Mouse (Mus musculus) forebrain, embryonic 15.5 days (tissue): ENCODE measurements around the gene Whamm. TPM values are rescaled to one million over a fixed set of nuclear protein-coding genes. Genes with fewer than 3 reads are reported as not detected.

Source experiments
- ATAC-seq: fragments of 200-750 bp; cut with Nextera tagmentation; replicated peaks from 2 replicates; pipeline ENCODE4 v1.8.0; 2017; ENCODE audit warnings: mild to moderate bottlenecking, moderate TSS enrichment, moderate library complexity
- H3K27ac ChIP-seq: fragments of 300-500 bp; sonication (generic); replicated peaks from 2 replicates; pipeline ENCODE4 v1.5.1; 2015; ENCODE audit warnings: mild to moderate bottlenecking, inconsistent platforms
- H3K27me3 ChIP-seq: fragments of 300-500 bp; sonication (generic); 2 replicates; pipeline ENCODE4 v1.6.1; 2015; ENCODE audit warnings: inconsistent platforms
- H3K36me3 ChIP-seq: fragments of 300-500 bp; sonication (generic); 2 replicates; pipeline ENCODE4 v1.6.1; 2015; ENCODE audit warnings: mild to moderate bottlenecking, inconsistent platforms
- H3K4me1 ChIP-seq: fragments of 300-500 bp; sonication (generic); 2 replicates; pipeline ENCODE4 v1.6.1; 2015; ENCODE audit warnings: inconsistent platforms
- H3K4me2 ChIP-seq: fragments of 300-500 bp; sonication (generic); replicated peaks from 2 replicates; pipeline ENCODE4 v1.6.1; 2015; ENCODE audit warnings: mild to moderate bottlenecking, inconsistent platforms
- H3K4me3 ChIP-seq: fragments of 300-500 bp; sonication (generic); 2 replicates; pipeline ENCODE4 v1.5.1; 2015; ENCODE audit warnings: mild to moderate bottlenecking, inconsistent platforms
- H3K9ac ChIP-seq: fragments of 300-500 bp; sonication (generic); replicated peaks from 2 replicates; pipeline ENCODE4 v1.6.1; 2015; ENCODE audit warnings: mild to moderate bottlenecking, inconsistent platforms
- H3K9me3 ChIP-seq: fragments of 300-500 bp; sonication (generic); 2 replicates; pipeline ENCODE4 v1.6.1; 2016; ENCODE audit warnings: inconsistent platforms
- WGBS: fragments of 180-500 bp; shearing (Covaris S2); methylation state at CpG from one replicate; pipeline ENCODE4 v1.1.7; 2015; ENCODE audit warnings: mixed read lengths; 5-methylcytosine and 5-hydroxymethylcytosine counted together
- polyA plus RNA-seq: library from polyadenylated mRNA; unstranded; fragments of >200 nt; fragmentation: Nextera tagmentation; extraction: Ambion mirVana; gene quantifications from 2 replicates; pipeline ENCODE4 v1.2.1, GENCODE M21; 2015

Gene Whamm
- polyA plus RNA-seq, 1 experiment from 2014 or later, result 7.6 TPM

DNA sequence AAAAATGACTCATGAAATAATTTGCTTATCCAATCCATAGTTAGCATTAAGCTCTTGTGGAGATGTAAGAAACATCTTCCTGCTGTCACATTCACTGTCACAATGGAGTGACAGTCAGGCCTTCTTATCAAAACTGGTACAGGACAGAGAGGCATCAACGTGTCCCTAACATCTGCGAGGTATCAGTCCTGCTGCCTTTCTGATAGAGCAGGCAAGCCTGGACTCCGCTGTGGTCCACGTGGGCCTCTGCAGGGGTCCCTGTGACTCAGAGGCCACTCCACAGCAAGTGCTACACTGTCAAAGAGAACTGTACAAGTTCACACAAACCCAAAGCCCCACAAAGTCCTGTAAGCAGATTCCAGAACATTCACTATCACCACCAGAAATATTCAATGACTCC, 34.4 kb downstream of the Whamm start:
- 75% methylated on average over 4 of the region's 4 CpGs for WGBS

DNA sequence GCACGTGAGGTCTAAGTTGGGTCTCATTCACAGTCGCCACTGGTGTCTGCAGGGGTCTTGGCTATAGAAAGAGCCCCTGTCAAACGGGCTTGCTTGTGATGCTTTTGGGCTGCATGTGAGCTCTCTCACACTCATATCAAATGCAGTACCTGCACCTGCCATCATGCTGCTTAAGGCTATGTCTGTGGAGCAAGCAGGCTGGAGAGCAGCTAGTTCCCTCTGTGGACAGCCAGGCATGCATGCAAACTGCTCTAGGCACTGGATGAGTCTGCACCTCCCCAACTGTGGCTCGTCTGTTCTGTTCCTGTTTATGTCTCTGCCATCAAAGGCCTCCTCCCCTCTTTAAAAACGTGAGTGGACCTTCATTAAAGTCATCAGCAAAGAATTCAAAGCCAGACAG, 35.4 kb downstream of the Whamm start:
- no peak for ATAC-seq
- Histone ChIP-seq H3K4me1 (no peaks in the 10 kb centered on the region), H3K9me3 (no peaks in the 10 kb centered on the region), H3K27ac (no peak overlapping the region), H3K36me3 (no peaks in the 10 kb centered on the region), H3K4me3 (no peak overlapping the region), H3K9ac (no peak overlapping the region), H3K27me3 (no peaks in the 10 kb centered on the region), H3K4me2 (no peak overlapping the region)
- 70% methylated on average over 5 of the region's 5 CpGs for WGBS

More for the DNA sequence above, 34.4 kb downstream of the Whamm start:
- Histone ChIP-seq H3K9me3 (no peaks in the 10 kb centered on the region), H3K4me3 (no peak overlapping the region), H3K4me1 (no peaks in the 10 kb centered on the region), H3K27ac (no peak overlapping the region), H3K27me3 (no peaks in the 10 kb centered on the region), H3K36me3 (no peaks in the 10 kb centered on the region), H3K4me2 (no peak overlapping the region), H3K9ac (no peak overlapping the region)
- ATAC-seq, result no peak

DNA sequence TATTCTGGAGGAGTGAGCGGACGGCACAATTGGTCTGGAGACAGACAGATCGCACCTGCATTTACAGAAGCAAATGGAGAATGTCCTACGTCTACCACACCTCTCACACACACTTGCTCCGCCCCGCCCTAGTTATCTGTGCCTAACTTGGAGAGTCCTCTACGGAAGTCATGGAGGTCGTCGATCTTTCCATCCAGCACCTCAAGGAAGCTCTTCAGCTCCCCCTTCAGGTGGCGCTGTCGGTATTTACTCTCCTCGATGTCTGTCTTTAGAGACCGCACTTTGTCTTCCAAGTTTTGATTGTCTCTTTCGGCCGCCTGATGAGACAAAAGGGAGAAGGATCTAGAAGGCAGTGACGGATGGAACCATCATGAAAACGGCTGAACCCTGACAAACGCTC, 39.1 kb downstream of the Whamm start:
- H3K9ac ChIP-seq, result no peak overlapping the region
- no peaks in the 10 kb centered on the region for H3K36me3 ChIP-seq
- ATAC-seq, result no peak
- no peaks in the 10 kb centered on the region for H3K9me3 ChIP-seq
- H3K4me3 ChIP-seq, result no peak overlapping the region
- no peaks in the 10 kb centered on the region for H3K4me1 ChIP-seq
- no peak overlapping the region for H3K27ac ChIP-seq
- H3K4me2 ChIP-seq, result no peak overlapping the region
- WGBS, result 67% methylated on average over 18 of the region's 18 CpGs
- no peaks in the 10 kb centered on the region for H3K27me3 ChIP-seq

DNA sequence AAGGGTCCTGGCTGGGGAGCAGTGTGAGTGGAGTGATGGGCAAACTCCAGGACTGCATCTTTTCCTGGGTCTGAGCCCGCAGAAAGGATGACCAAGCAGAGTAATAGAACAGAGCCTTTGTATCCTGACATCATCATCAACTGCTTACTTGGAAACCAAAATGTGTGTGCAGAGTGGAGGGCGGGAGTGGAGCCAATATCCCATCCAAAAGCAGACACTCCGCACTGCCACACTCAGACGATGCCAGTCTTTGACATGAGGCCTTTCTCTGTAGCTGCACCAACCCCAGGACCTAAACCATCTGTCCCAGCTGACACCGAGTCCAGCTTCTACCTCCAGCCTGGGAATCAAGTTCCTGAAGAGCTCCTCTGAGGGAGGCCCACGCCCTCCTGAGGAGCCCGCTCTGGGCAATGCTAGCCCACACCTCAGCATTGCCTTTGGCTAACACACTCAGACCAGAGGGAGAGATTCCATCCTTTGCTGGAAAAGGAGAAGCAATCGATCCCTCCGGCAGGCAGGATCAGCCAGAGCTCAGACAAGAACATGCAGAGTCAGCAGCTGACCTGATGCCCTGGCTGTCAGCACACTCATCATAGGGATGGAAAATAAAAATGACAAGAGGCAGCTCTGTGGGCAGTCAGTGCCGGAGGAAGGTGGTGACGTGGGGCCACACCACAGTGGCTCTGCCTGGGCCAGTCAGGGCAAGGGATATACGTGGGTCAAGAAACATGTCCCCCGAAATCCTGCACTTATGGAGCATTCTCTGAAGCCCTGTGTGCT, 42.0 kb downstream of the Whamm start:
- WGBS, result 87% methylated on average over 13 of the region's 13 CpGs
- Histone ChIP-seq H3K4me1 (no peaks in the 10 kb centered on the region), H3K4me3 (no peak overlapping the region), H3K9ac (no peak overlapping the region), H3K9me3 (no peaks in the 10 kb centered on the region), H3K4me2 (no peak overlapping the region), H3K27ac (no peak overlapping the region), H3K36me3 (no peaks in the 10 kb centered on the region), H3K27me3 (no peaks in the 10 kb centered on the region)
- ATAC-seq, result no peak

DNA sequence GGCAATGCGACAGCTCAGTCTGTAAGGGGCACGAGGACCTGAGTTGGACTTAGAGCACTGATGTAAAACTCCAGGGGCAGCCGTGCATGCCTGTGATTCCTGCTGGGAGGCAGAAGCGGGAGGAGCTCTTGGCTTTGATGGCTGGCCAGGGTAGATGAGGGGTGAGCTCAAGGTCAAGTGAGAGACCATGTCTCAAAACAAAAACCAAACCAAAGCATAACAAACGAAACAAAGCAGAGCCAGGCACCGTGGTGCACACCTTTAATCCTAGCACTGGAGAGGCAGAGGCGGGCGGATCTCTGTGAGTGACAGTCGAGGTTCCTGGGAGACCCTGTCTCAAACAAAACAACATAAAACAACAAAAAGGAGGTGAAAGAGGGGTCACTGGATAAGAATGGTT, 44.0 kb downstream of the Whamm start:
- Histone ChIP-seq H3K4me2 (no peak overlapping the region), H3K9me3 (no peaks in the 10 kb centered on the region), H3K27me3 (no peaks in the 10 kb centered on the region), H3K4me1 (no peaks in the 10 kb centered on the region), H3K9ac (no peak overlapping the region), H3K4me3 (no peak overlapping the region), H3K27ac (no peak overlapping the region), H3K36me3 (no peaks in the 10 kb centered on the region)
- no peak for ATAC-seq
- 78% methylated on average over 9 of the region's 9 CpGs for WGBS

DNA sequence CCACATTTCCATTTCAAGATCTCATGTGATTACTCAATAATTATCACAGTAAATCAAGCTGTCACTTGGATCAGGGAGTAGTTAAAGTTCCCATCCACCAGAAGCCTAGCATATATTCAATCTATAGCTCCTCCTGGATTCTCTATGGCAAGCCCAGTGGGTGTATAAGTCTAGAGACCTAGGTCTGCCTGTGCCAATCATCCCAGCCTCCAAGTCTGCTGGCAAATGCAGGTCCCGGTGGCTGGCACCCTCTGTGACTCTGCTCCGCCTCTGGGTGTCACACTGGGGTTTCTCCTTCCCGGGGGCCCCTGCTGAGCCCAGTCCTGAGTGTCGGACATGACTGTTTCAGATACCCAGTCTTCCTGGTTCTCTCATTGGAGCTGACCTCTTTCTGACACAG, 51.7 kb downstream of the Whamm start:
- WGBS, result 76% methylated on average over 4 of the region's 4 CpGs
- H3K4me2 ChIP-seq, result no peak overlapping the region
- no peak for ATAC-seq
- H3K9me3 ChIP-seq, result no peaks in the 10 kb centered on the region
- no peak overlapping the region for H3K27ac ChIP-seq
- no peak overlapping the region for H3K4me3 ChIP-seq
- no peaks in the 10 kb centered on the region for H3K36me3 ChIP-seq
- no peaks in the 10 kb centered on the region for H3K27me3 ChIP-seq
- H3K4me1 ChIP-seq, result no peaks in the 10 kb centered on the region
- no peak overlapping the region for H3K9ac ChIP-seq

DNA sequence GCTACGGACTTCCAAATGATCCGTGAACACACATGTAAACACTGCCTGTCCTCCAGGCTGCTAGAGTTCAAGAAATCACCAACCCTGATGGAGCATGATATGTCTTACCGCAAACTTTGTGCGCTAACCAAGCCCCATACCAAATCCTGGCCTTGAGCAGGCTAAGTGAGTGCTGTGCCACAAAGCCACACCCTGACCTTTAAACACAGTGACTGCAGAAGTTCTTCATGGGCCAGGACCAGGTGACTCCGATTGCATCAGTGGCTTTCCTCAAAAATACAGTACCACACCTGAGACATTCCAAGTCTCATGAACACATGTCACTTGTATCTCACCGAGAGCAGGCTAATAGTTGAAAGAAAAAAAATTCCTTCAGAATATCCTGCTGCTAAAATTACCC, 52.7 kb downstream of the Whamm start:
- H3K4me3 ChIP-seq, result no peak overlapping the region
- no peaks in the 10 kb centered on the region for H3K27me3 ChIP-seq
- H3K4me1 ChIP-seq, result no peaks in the 10 kb centered on the region
- H3K4me2 ChIP-seq, result no peak overlapping the region
- H3K9ac ChIP-seq, result no peak overlapping the region
- no peaks in the 10 kb centered on the region for H3K36me3 ChIP-seq
- H3K27ac ChIP-seq, result no peak overlapping the region
- no peaks in the 10 kb centered on the region for H3K9me3 ChIP-seq
- WGBS, result 91% methylated on average over 6 of the region's 6 CpGs
- ATAC-seq, result no peak

DNA sequence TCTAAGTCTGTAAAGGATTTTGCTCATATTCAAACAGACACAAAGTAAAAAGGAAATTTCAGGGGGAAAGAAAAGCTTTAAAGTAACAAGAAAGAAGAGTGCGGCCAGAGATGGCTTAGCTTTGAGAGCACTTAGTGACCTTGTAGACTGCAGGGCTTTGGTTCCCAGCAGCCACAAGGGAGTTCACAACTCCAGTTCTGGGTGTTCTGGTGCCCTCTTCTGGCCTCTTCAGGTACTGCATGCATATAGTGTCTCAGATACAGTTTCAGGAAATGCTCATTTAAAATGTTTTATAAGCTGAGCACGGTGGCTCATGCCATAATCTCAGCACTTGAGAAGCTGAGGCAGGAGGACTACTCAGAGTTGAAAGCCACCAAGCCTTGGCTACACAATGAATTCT, 55.4 kb downstream of the Whamm start:
- H3K27ac ChIP-seq, result no peak overlapping the region
- no peak overlapping the region for H3K4me3 ChIP-seq
- H3K9ac ChIP-seq, result no peak overlapping the region
- no peaks in the 10 kb centered on the region for H3K4me1 ChIP-seq
- no peaks in the 10 kb centered on the region for H3K9me3 ChIP-seq
- ATAC-seq, result no peak
- no peak overlapping the region for H3K4me2 ChIP-seq
- WGBS, result 87% methylated on average over 2 of the region's 2 CpGs
- H3K36me3 ChIP-seq, result no peaks in the 10 kb centered on the region
- H3K27me3 ChIP-seq, result no peaks in the 10 kb centered on the region

DNA sequence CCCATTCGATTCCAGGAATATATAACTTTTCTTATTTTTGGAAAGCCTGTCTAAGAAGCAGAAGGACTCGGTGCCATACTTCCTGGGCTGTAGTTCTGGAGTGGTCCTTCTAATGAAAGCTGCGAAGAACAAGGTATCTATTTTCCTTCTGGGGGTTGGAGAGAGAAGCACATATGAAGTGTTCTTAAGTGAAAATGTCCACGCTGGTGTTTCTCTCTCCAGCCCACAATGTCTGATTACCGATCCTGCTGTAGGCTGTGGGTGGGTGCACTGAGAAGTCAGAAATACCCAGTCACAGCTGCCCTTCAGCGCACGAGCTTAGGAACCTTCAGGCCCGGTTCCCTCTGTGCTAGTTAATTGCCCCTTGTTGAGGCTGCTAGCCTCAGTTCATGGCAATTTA, 60.2 kb downstream of the Whamm start:
- no peak overlapping the region for H3K9ac ChIP-seq
- no peaks in the 10 kb centered on the region for H3K4me1 ChIP-seq
- WGBS, result 86% methylated on average over 8 of the region's 8 CpGs
- no peak overlapping the region for H3K27ac ChIP-seq
- H3K4me2 ChIP-seq, result no peak overlapping the region
- H3K9me3 ChIP-seq, result no peaks in the 10 kb centered on the region
- no peaks in the 10 kb centered on the region for H3K27me3 ChIP-seq
- no peaks in the 10 kb centered on the region for H3K36me3 ChIP-seq
- ATAC-seq, result no peak
- H3K4me3 ChIP-seq, result no peak overlapping the region

DNA sequence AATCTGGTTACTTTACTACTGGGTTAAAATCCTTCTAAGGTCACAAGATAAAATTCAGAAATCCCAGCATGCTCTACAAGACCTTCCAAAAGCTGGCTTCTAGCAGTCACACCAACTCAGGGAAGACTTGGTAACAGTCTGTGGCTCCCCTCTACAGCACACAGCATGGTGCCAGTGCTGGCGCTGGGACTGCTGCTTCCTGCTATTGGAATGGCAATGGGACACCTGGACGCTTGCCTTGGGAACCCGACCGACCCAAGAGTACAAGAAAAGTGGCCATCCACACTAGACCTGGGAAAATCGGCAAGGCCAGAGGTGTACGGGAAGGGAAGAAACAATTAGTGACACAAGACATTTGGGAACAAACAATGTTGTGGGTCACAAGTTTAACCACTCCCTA, 61.5 kb downstream of the Whamm start:
- H3K36me3 ChIP-seq, result no peaks in the 10 kb centered on the region
- WGBS, result 79% methylated on average over 6 of the region's 6 CpGs
- H3K9me3 ChIP-seq, result no peaks in the 10 kb centered on the region
- ATAC-seq, result no peak
- H3K4me3 ChIP-seq, result no peak overlapping the region
- H3K4me2 ChIP-seq, result no peak overlapping the region
- H3K9ac ChIP-seq, result no peak overlapping the region
- H3K27me3 ChIP-seq, result no peaks in the 10 kb centered on the region
- no peak overlapping the region for H3K27ac ChIP-seq
- no peaks in the 10 kb centered on the region for H3K4me1 ChIP-seq

DNA sequence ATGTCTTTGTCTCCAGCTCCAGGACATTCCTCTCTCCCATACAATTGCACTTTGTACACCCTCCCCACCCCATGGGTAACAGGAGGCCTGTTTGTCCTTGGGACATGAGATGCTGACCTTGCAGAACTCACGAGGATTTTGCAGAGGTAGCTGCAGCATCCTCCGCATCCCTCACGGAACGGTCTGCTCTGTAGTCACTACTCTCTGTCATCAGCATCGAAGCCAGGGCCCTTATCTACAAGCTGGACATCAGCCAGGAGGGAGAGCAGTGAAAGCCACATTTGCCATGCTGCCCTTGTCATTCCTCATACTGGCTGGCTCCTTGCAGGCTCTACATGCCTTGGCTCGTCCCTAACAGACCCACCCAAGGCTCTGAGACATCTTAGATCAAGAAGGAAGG, 70.0 kb downstream of the Whamm start:
- Histone ChIP-seq H3K27me3 (no peaks in the 10 kb centered on the region), H3K4me1 (no peaks in the 10 kb centered on the region), H3K9me3 (no peaks in the 10 kb centered on the region), H3K27ac (no peak overlapping the region), H3K36me3 (no peaks in the 10 kb centered on the region), H3K4me2 (no peak overlapping the region), H3K4me3 (no peak overlapping the region), H3K9ac (no peak overlapping the region)
- WGBS, result 74% methylated on average over 6 of the region's 6 CpGs
- ATAC-seq, result no peak

DNA sequence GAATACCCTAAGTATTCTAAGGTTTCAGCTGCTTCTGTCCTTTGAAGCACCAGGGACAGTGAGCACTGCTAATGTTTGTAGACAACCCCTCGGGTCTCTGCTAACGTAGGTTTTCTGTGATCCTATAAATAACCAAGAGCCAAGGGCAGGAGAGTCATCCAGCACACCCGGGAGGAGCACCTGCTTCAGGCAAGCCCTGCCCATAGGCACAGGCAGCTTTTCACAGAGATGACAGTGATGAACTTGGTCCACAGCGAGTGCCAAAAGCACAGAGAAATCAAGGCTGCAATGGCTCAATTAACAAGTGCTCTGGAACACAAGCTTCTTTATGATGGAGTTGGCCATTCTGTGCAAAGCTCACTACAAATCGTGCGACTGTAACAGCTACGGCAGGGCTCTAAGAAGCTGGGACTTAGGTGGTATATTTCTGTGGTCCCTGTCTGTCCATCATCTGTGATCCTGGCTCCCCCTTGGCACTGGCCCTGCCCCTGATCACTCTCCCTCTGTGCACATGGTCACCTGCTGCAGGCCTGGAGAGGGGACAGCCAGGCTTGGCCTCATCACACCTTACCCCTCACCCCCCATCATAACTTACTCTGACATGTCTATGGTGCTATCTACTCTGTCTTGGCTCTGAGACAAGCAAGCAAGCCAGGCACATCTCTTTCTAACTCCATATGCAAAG, 73.6 kb downstream of the Whamm start:
- WGBS, result 60% methylated on average over 7 of the region's 7 CpGs
- peaks cover 10% of the 10 kb centered on the region for H3K4me1 ChIP-seq
- H3K9me3 ChIP-seq, result no peaks in the 10 kb centered on the region
- H3K27ac ChIP-seq, result no peak overlapping the region
- no peak for ATAC-seq
- H3K4me2 ChIP-seq, result no peak overlapping the region
- no peak overlapping the region for H3K4me3 ChIP-seq
- no peaks in the 10 kb centered on the region for H3K27me3 ChIP-seq
- no peaks in the 10 kb centered on the region for H3K36me3 ChIP-seq
- H3K9ac ChIP-seq, result no peak overlapping the region
